Mouse (Mus musculus): ENCODE measurements at regions not wholly inside any gene's neighbourhood (a gene's known extent, or its start where the extent isn't known, plus 50 kb on each side); places are given as distances from the start of the nearest gene placed in this dataset.

DNA sequence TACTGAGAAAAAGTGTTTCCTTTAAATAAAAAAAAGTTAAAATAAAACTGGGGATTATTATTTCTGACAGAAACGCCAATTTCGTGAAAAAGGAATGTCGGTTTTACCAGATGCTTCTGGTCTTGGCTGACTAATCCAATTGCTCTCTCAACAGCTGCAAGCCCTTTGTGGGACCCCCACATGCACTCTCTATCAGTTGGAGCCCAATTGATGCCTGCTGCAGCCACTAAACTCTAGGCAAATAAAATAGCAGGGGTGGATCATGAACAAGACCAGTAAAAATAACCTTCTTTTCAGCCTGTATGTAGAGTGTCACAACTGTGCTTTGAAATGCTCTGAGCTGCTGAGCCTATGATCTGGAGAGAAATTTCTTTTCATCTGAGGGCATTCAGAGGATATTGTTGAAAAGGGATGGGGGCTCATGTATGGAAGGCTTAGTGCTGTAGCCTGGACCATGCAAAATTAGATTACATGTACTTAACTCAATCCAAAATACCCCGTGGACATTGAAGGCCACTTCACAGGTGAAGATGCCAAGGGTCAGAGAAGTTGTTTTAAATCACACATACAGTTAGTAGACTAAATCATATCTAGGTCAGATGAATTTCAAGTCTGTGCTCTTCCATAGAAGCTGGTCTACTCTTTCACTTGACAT is 117.0 kb upstream of the Cep162 start:
- Histone ChIP-seq H3K36me3 (no peaks in the 10 kb centered on the region), H3K9me3 (no peaks in the 10 kb centered on the region), H3K27me3 (ENCODE audit: insufficient read depth, poor library complexity, severe bottlenecking) (no peaks in the 10 kb centered on the region), H3K4me3 (no peak overlapping the region), H3K27ac (no peak overlapping the region), H3K4me1 (replicated peaks) (peaks cover 3% of the 10 kb centered on the region; the same call in 1 of the 2 replicates)
- DNase-seq (ENCODE audit: low spot score), result no peak
- WGBS, result 67% methylated on average over 4 of the region's 4 CpGs

- H3K9me3 ChIP-seq, result no peaks in the 10 kb centered on the region
- H3K36me3 ChIP-seq, result no peaks in the 10 kb centered on the region
- peaks cover 3% of the 10 kb centered on the region; the same call in 1 of the 2 replicates for H3K4me1 ChIP-seq (replicated peaks)
- WGBS, result 61% methylated on average over 4 of the region's 4 CpGs
- no peaks in the 10 kb centered on the region for H3K27me3 ChIP-seq (ENCODE audit: insufficient read depth, poor library complexity, severe bottlenecking)
- H3K27ac ChIP-seq, result no peak overlapping the region
- no peak for DNase-seq (ENCODE audit: low spot score)
- H3K4me3 ChIP-seq, result no peak overlapping the region
These were observed 113.7 kb upstream of the Cep162 start for GRCm38 (mm10) chr9:87369059-87369458.

DNA sequence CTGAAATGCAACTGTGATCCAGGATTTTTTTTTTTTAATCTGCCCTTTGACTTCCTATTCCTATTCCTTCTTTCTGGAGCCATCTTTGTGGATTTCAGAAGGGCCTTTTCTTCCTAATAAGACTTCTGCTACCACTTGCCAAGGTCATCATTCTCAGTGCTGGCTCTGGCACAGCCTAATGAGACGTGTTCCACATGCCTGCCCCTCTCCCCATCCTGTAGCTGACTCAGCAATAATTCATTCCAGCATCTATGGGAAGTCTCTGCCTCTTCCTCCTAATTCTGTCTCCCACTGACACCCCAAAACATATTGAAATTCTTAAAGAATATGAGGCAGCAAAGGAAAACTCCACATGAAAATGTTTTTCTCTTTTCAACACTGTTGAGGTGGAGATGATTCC is 91.7 kb upstream of the Cep162 start:
- WGBS, result 69% methylated on average over 1 of the region's 1 CpGs
- no peak for DNase-seq (ENCODE audit: low spot score)
- H3K27ac ChIP-seq, result no peak overlapping the region
- H3K9me3 ChIP-seq, result no peaks in the 10 kb centered on the region
- H3K4me1 ChIP-seq (replicated peaks), result 0 out of 2 replicates have a peak, but pooled peaks cover 4% of the 10 kb centered on the region
- H3K36me3 ChIP-seq, result no peaks in the 10 kb centered on the region
- no peak overlapping the region for H3K4me3 ChIP-seq
- H3K27me3 ChIP-seq (ENCODE audit: insufficient read depth, poor library complexity, severe bottlenecking), result no peaks in the 10 kb centered on the region

GRCm38 (mm10) chr9:87346278-87346882 is 91.0 kb upstream of the Cep162 start:
- H3K9me3 ChIP-seq, result no peaks in the 10 kb centered on the region
- WGBS, result 77% methylated on average over 3 of the region's 3 CpGs
- no peaks in the 10 kb centered on the region for H3K27me3 ChIP-seq (ENCODE audit: insufficient read depth, poor library complexity, severe bottlenecking)
- no peak overlapping the region for H3K4me3 ChIP-seq
- H3K36me3 ChIP-seq, result no peaks in the 10 kb centered on the region
- H3K4me1 ChIP-seq (replicated peaks), result 0 out of 2 replicates have a peak, but pooled peaks cover 4% of the 10 kb centered on the region
- H3K27ac ChIP-seq, result no peak overlapping the region
- DNase-seq (ENCODE audit: low spot score), result no peak

DNA sequence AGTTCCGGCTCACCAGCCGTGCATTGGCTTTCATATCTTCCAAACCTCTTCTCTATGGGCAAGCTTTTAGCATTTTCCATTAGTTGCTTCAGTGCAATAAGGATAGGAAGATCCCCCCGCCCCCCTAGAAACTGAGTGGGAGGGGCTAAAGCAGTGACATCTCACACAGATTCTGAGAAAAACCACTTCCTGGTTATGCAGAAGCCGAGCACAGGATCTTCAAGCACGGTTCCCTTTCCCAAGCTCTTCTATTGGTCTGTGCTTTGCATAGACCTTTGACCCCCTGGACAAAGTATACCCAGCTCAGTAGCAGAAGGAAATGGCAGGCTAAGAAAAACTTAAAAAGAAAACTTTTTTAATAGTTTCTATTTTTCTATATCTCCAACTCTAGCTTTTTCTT is 86.1 kb upstream of the Cep162 start:
- Histone ChIP-seq H3K27ac (no peak overlapping the region), H3K27me3 (ENCODE audit: insufficient read depth, poor library complexity, severe bottlenecking) (no peaks in the 10 kb centered on the region), H3K36me3 (no peaks in the 10 kb centered on the region), H3K4me3 (no peak overlapping the region), H3K9me3 (no peaks in the 10 kb centered on the region), H3K4me1 (replicated peaks) (0 out of 2 replicates have a peak, but pooled peaks cover 4% of the 10 kb centered on the region)
- WGBS, result 73% methylated on average over 5 of the region's 5 CpGs
- no peak for DNase-seq (ENCODE audit: low spot score)

DNA sequence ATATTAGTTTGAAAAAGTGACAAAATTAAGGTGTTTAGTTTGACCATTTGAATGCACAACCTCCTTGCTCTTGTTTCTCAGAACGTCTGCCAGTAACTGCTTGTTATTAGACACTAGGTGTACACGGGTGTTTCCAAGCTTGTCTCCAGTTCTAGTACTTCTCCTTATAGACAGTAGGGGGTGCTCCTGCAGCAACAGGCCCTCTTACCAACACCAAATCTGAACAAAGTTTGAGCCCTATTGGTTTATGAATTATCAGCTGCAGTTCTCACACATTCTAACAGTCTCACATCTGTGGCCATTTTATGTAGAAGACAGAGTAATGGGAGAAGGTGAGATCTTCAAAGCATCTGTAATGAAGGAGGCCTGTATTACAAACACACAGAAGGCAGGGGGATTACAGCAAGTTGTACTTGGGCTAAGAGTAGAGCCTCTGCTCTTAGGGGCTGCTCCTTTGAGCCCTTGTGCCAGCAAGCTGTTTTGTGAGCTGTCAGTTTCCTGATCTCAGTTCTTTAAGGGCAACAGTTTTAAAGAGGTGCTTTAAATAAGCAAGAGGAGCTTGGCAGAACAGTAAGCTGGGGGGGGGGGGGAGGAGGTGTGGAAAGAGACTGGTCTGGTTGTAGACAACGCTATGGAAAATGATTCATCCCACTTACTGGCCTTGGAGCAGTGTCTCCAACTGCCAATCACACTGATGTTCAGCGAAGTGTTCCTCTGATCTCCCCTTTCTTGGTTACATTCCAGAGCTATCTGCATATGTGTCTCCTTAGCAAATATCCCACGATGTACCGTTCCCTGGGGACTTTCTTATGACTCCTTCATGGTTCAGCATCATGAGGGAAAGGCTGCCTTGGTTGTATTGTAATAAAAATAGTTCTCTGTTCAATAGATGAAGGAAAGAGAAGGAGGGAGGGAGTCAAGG is 71.3 kb upstream of the Cep162 start:
- H3K9me3 ChIP-seq, result no peaks in the 10 kb centered on the region
- H3K27me3 ChIP-seq (ENCODE audit: insufficient read depth, poor library complexity, severe bottlenecking), result no peaks in the 10 kb centered on the region
- no peak overlapping the region for H3K4me3 ChIP-seq
- no peak for DNase-seq (ENCODE audit: low spot score)
- no peak overlapping the region for H3K27ac ChIP-seq
- 70% methylated on average over 6 of the region's 6 CpGs for WGBS
- H3K36me3 ChIP-seq, result no peaks in the 10 kb centered on the region
- no peaks in the 10 kb centered on the region for H3K4me1 ChIP-seq (replicated peaks)

- WGBS, result 74% methylated on average over 2 of the region's 2 CpGs
- no peak for DNase-seq (ENCODE audit: low spot score)
- H3K36me3 ChIP-seq, result no peaks in the 10 kb centered on the region
- H3K27ac ChIP-seq, result no peak overlapping the region
- no peaks in the 10 kb centered on the region for H3K4me1 ChIP-seq (replicated peaks)
- H3K4me3 ChIP-seq, result no peak overlapping the region
- H3K27me3 ChIP-seq (ENCODE audit: insufficient read depth, poor library complexity, severe bottlenecking), result no peaks in the 10 kb centered on the region
- H3K9me3 ChIP-seq, result no peaks in the 10 kb centered on the region
These were observed 68.4 kb upstream of the Cep162 start for GRCm38 (mm10) chr9:87323690-87324089.

GRCm38 (mm10) chr9:87320758-87321157 is 65.4 kb upstream of the Cep162 start:
- Histone ChIP-seq H3K27ac (no peak overlapping the region), H3K9me3 (no peaks in the 10 kb centered on the region), H3K4me3 (no peak overlapping the region), H3K36me3 (no peaks in the 10 kb centered on the region), H3K4me1 (replicated peaks) (no peaks in the 10 kb centered on the region), H3K27me3 (ENCODE audit: insufficient read depth, poor library complexity, severe bottlenecking) (no peaks in the 10 kb centered on the region)
- WGBS, result 78% methylated on average over 13 of the region's 13 CpGs
- no peak for DNase-seq (ENCODE audit: low spot score)

DNA sequence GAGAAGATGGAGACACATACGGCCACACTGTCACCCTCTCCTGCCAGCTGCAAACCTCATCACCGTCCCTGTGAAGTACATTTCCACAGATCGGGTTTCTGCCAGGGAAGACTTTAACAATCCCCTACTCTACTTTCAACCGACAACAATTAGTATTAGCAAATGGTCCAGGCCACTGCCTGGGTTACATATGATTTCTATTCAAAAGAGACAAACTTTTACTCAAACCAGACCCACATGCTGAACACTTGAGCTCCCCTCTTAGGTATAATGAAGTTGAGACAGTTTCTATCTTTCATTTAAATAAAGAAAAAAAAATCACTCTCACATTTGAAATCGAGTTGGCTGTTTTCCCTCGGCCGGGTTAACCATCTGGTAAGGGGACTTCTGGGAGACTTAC is 63.4 kb upstream of the Cep162 start:
- no peak for DNase-seq (ENCODE audit: low spot score)
- WGBS, result 74% methylated on average over 7 of the region's 7 CpGs
- no peaks in the 10 kb centered on the region for H3K36me3 ChIP-seq
- H3K4me1 ChIP-seq (replicated peaks), result no peaks in the 10 kb centered on the region
- no peaks in the 10 kb centered on the region for H3K9me3 ChIP-seq
- H3K27me3 ChIP-seq (ENCODE audit: insufficient read depth, poor library complexity, severe bottlenecking), result no peaks in the 10 kb centered on the region
- H3K4me3 ChIP-seq, result no peak overlapping the region
- no peak overlapping the region for H3K27ac ChIP-seq

DNA sequence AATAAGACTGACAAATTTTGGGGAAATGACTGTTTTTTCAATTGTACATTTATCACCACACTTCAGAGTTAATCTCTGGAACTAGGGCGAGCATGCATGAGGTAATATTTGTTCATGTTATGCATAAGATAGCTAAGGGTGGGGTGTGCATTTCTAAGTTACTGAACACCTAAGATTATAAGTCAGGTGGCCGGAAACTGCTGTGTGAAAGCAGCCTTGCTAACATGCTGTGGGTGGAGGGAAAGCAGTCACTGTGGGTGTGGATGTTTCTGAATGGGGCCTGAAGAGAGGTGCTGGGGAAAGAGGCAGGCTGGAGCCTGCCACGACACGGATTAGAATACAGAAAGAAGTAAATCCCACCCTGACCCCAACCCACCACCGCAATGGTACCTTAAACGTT is 54.8 kb upstream of the Cep162 start:
- Histone ChIP-seq H3K4me3 (no peak overlapping the region), H3K4me1 (replicated peaks) (no peaks in the 10 kb centered on the region), H3K27ac (no peak overlapping the region), H3K27me3 (ENCODE audit: insufficient read depth, poor library complexity, severe bottlenecking) (no peaks in the 10 kb centered on the region), H3K9me3 (no peaks in the 10 kb centered on the region), H3K36me3 (no peaks in the 10 kb centered on the region)
- WGBS, result 87% methylated on average over 6 of the region's 6 CpGs
- no peak for DNase-seq (ENCODE audit: low spot score)

Measured in hindbrain, embryonic 10.5 days (tissue).